Mouse (Mus musculus): ENCODE data around the gene Gpx5. TPM values are rescaled to one million over a fixed set of nuclear protein-coding genes. Genes with fewer than 3 reads are reported as not detected.

Gene Gpx5
- polyA plus RNA-seq, 1 experiment from 2014 or later, result not detected

- WGBS, result 15% methylated on average over 13 of the region's 13 CpGs
- Histone ChIP-seq H3K27ac (replicated peaks) (no peak overlapping the region), H3K27me3 (ENCODE audit: low read depth, poor library complexity, severe bottlenecking) (peaks cover 33% of the 10 kb centered on the region), H3K4me1 (peaks cover 13% of the 10 kb centered on the region), H3K36me3 (no peaks in the 10 kb centered on the region), H3K9me3 (replicated peaks) (0 out of 2 replicates have a peak, but pooled peaks cover 7% of the 10 kb centered on the region), H3K4me3 (peak overlapping the region; percentile 49)
- DNase-seq (ENCODE audit: low spot score), result no peak
These were observed 49.3 kb downstream of the Gpx5 start for GRCm38 (mm10) chr13:21243196-21243595.

- no peaks in the 10 kb centered on the region for H3K36me3 ChIP-seq
- 0 out of 2 replicates have a peak, but pooled peaks cover 7% of the 10 kb centered on the region for H3K9me3 ChIP-seq (replicated peaks)
- WGBS, result 9% methylated on average over 16 of the region's 16 CpGs
- peak; percentile 49 for DNase-seq (ENCODE audit: low spot score)
- peak overlapping the region; percentile 49 for H3K4me3 ChIP-seq
- peaks cover 33% of the 10 kb centered on the region for H3K27me3 ChIP-seq (ENCODE audit: low read depth, poor library complexity, severe bottlenecking)
- H3K4me1 ChIP-seq, result peaks cover 13% of the 10 kb centered on the region
- no peak overlapping the region for H3K27ac ChIP-seq (replicated peaks)
These were observed 50.0 kb downstream of the Gpx5 start for GRCm38 (mm10) chr13:21242408-21243125.

GRCm38 (mm10) chr13:21240788-21241187 is 51.7 kb downstream of the Gpx5 start:
- DNase-seq (ENCODE audit: low spot score), result peak; percentile 67
- H3K36me3 ChIP-seq, result no peaks in the 10 kb centered on the region
- no peak overlapping the region for H3K27ac ChIP-seq (replicated peaks)
- 0 out of 2 replicates have a peak overlapping the region, but pooled peaks have one; percentile 4 for H3K4me3 ChIP-seq
- 8% methylated on average over 7 of the region's 7 CpGs for WGBS
- peaks cover 35% of the 10 kb centered on the region for H3K27me3 ChIP-seq (ENCODE audit: low read depth, poor library complexity, severe bottlenecking)
- peaks cover 13% of the 10 kb centered on the region for H3K4me1 ChIP-seq
- 0 out of 2 replicates have a peak, but pooled peaks cover 7% of the 10 kb centered on the region for H3K9me3 ChIP-seq (replicated peaks)

GRCm38 (mm10) chr13:21237161-21237560 is 55.4 kb downstream of the Gpx5 start:
- H3K9me3 ChIP-seq (replicated peaks), result 0 out of 2 replicates have a peak, but pooled peaks cover 7% of the 10 kb centered on the region
- no peak for DNase-seq (ENCODE audit: low spot score)
- H3K27me3 ChIP-seq (ENCODE audit: low read depth, poor library complexity, severe bottlenecking), result peaks cover 12% of the 10 kb centered on the region
- 74% methylated on average over 6 of the region's 6 CpGs for WGBS
- no peak overlapping the region for H3K4me3 ChIP-seq
- 0 out of 2 replicates have a peak, but pooled peaks cover 3% of the 10 kb centered on the region for H3K4me1 ChIP-seq
- no peaks in the 10 kb centered on the region for H3K36me3 ChIP-seq
- no peak overlapping the region for H3K27ac ChIP-seq (replicated peaks)

- Histone ChIP-seq H3K36me3 (no peaks in the 10 kb centered on the region), H3K27me3 (ENCODE audit: low read depth, poor library complexity, severe bottlenecking) (0 out of 2 replicates have a peak, but pooled peaks cover 8% of the 10 kb centered on the region), H3K4me1 (0 out of 2 replicates have a peak, but pooled peaks cover 3% of the 10 kb centered on the region), H3K27ac (replicated peaks) (no peak overlapping the region), H3K4me3 (no peak overlapping the region), H3K9me3 (replicated peaks) (0 out of 2 replicates have a peak, but pooled peaks cover 7% of the 10 kb centered on the region)
- WGBS, result 72% methylated on average over 2 of the region's 2 CpGs
- DNase-seq (ENCODE audit: low spot score), result no peak
These were observed 55.8 kb downstream of the Gpx5 start for GRCm38 (mm10) chr13:21236714-21237113.

Other genes with a start within 250 kb of the Gpx5 start
- not detected in 2 replicates for gene Olfr1370, start 217.8 kb downstream of the Gpx5 start, polyA plus RNA-seq (2016; fragmentation: Nextera tagmentation; extraction: Ambion mirVana)
- 0.06 and 0.07 TPM in 2 replicates for gene Olfr1369-ps1, start 181.2 kb downstream of the Gpx5 start, polyA plus RNA-seq (2016; fragmentation: Nextera tagmentation; extraction: Ambion mirVana)
- gene Olfr263, start 163.1 kb downstream of the Gpx5 start, polyA plus RNA-seq (2016; fragmentation: Nextera tagmentation; extraction: Ambion mirVana), result not detected in 2 replicates
- not detected in 2 replicates for gene Olfr1368, start 146.9 kb downstream of the Gpx5 start, polyA plus RNA-seq (2016; fragmentation: Nextera tagmentation; extraction: Ambion mirVana)
- 146 and 162 TPM in 2 replicates for gene Trim27, start 113.3 kb downstream of the Gpx5 start, polyA plus RNA-seq (2016; fragmentation: Nextera tagmentation; extraction: Ambion mirVana)
- 0.09 TPM in 1 of 2 replicates, not detected in the other for gene Gpx6, start 19.4 kb upstream of the Gpx5 start, polyA plus RNA-seq (2016; fragmentation: Nextera tagmentation; extraction: Ambion mirVana)
- not detected in 2 replicates for gene Olfr1367, start 54.2 kb upstream of the Gpx5 start, polyA plus RNA-seq (2016; fragmentation: Nextera tagmentation; extraction: Ambion mirVana)
- 20.4 and 21.9 TPM in 2 replicates for gene Zscan12, start 70.1 kb upstream of the Gpx5 start, polyA plus RNA-seq (2016; fragmentation: Nextera tagmentation; extraction: Ambion mirVana)
- gene Zkscan3, start 110.0 kb upstream of the Gpx5 start, polyA plus RNA-seq (2016; fragmentation: Nextera tagmentation; extraction: Ambion mirVana), result 87.1 and 91.1 TPM in 2 replicates
- gene Pgbd1, start 148.3 kb upstream of the Gpx5 start, polyA plus RNA-seq (2016; fragmentation: Nextera tagmentation; extraction: Ambion mirVana), result 5.1 TPM in 2 replicates
- 24.2 and 25.6 TPM in 2 replicates for gene Zscan26, start 161.0 kb upstream of the Gpx5 start, polyA plus RNA-seq (2016; fragmentation: Nextera tagmentation; extraction: Ambion mirVana)
- gene Nkapl, start 175.8 kb upstream of the Gpx5 start, polyA plus RNA-seq (2016; fragmentation: Nextera tagmentation; extraction: Ambion mirVana), result 1.7 and 2.3 TPM in 2 replicates
- 5.0 and 5.3 TPM in 2 replicates for gene Zkscan4, start 186.2 kb upstream of the Gpx5 start, polyA plus RNA-seq (2016; fragmentation: Nextera tagmentation; extraction: Ambion mirVana)
- not detected in 2 replicates for gene Gm10065, start 186.7 kb upstream of the Gpx5 start, polyA plus RNA-seq (2016; fragmentation: Nextera tagmentation; extraction: Ambion mirVana)
- gene AK157302, start 202.5 kb upstream of the Gpx5 start, polyA plus RNA-seq (2016; fragmentation: Nextera tagmentation; extraction: Ambion mirVana), result 0.42 and 0.56 TPM in 2 replicates
- gene Gm11273, start 208.7 kb upstream of the Gpx5 start, polyA plus RNA-seq (2016; fragmentation: Nextera tagmentation; extraction: Ambion mirVana), result 4.6 and 5.1 TPM in 2 replicates
- gene Zkscan8, start 238.4 kb upstream of the Gpx5 start, polyA plus RNA-seq (2016; fragmentation: Nextera tagmentation; extraction: Ambion mirVana), result 5.3 and 7.1 TPM in 2 replicates